Mouse (Mus musculus) urinary bladder, postnatal 25 days (tissue): ENCODE results near the gene Olfr825.
"Not testable (repeated sequence)": the region's sequence is repeated elsewhere in the genome, so short reads cannot be mapped to it uniquely, and the experiment has no call there.

Experiments
- DNase-seq: peaks from one replicate; pipeline ENCODE4 v3.0.0; 2022; ENCODE audit warnings: low spot score

Olfr825 gene

GRCm38 (mm10) chr10:130166666-130167065, at the start of gene Olfr825:
Gene Olfr825 (minus strand): TSS chr10:130166766.
- no peak for DNase-seq

GRCm38 (mm10) chr10:130214303-130214702, 47.7 kb upstream of the Olfr825 start, which contains the start of gene Olfr827:
Gene Olfr827 (minus strand): TSS chr10:130214403.
- DNase-seq: no peak

- DNase-seq: no peak
These were observed 17.5 kb upstream of the Olfr825 start, which contains the start of gene Olfr826 for GRCm38 (mm10) chr10:130184086-130184485. Gene Olfr826 (minus strand): TSS chr10:130184186.

- DNase-seq: no peak
These were observed 1.4 kb downstream of the Olfr825 start for GRCm38 (mm10) chr10:130165196-130165595.

GRCm38 (mm10) chr10:130144121-130144520, 22.4 kb downstream of the Olfr825 start:
- DNase-seq: no peak

GRCm38 (mm10) chr10:130142481-130142880, 24.1 kb downstream of the Olfr825 start:
- DNase-seq: not testable (repeated sequence)

GRCm38 (mm10) chr10:130134811-130135210, 31.8 kb downstream of the Olfr825 start:
- no peak for DNase-seq

GRCm38 (mm10) chr10:130129900-130130299, 36.7 kb downstream of the Olfr825 start, which contains the start of gene Olfr824:
Gene Olfr824 (minus strand): TSS chr10:130130000.
- DNase-seq: not testable (repeated sequence)

GRCm38 (mm10) chr10:130116045-130116444, 50.5 kb downstream of the Olfr825 start:
- DNase-seq: not testable (repeated sequence)

- not testable (repeated sequence) for DNase-seq
These were observed 51.3 kb downstream of the Olfr825 start, which contains the start of gene Olfr823 for GRCm38 (mm10) chr10:130115283-130115682. Gene Olfr823 (minus strand): TSS chr10:130115383.
